Mouse (Mus musculus): ENCODE measurements around the gene Trmt10b. TPM values are rescaled to one million over a fixed set of nuclear protein-coding genes. Genes with fewer than 3 reads are reported as not detected.

Trmt10b gene
- total and polyA plus RNA-seq, 3 experiments, result 9.9 to 19.7 TPM; not detected in 1

Other genes with a start within 250 kb of the Trmt10b start
- 2.0 and 2.2 TPM in 2 replicates for gene Fbxo10, start 212.5 kb upstream of the Trmt10b start, total RNA-seq (2012; rRNA removed)
- 1 to 10 TPM in 1 of 2 experiments, not detected in 1; 6.5 TPM for gene Fbxo10, start 212.5 kb upstream of the Trmt10b start, polyA plus RNA-seq (2012; ENCODE audit: insufficient read depth in 1 of 2, insufficient read length in 2 of 2, low read depth in 1 of 2, low replicate concordance in 2 of 2, missing spikeins in 1 of 2)
- gene Tomm5, start 189.0 kb upstream of the Trmt10b start, total RNA-seq (2012; rRNA removed), result 545 and 639 TPM in 2 replicates
- gene Tomm5, start 189.0 kb upstream of the Trmt10b start, polyA plus RNA-seq (2012; ENCODE audit: insufficient read depth in 1 of 2, insufficient read length in 2 of 2, low read depth in 1 of 2, low replicate concordance in 2 of 2, missing spikeins in 1 of 2), result 100 to 1,000 TPM in 1 of 2 experiments, not detected in 1; 309 TPM
- gene Frmpd1, start 112.3 kb upstream of the Trmt10b start, total RNA-seq (2012; rRNA removed), result 0.16 and 0.23 TPM in 2 replicates
- gene Frmpd1, start 112.3 kb upstream of the Trmt10b start, polyA plus RNA-seq (2012; ENCODE audit: insufficient read depth in 1 of 2, insufficient read length in 2 of 2, low read depth in 1 of 2, low replicate concordance in 2 of 2, missing spikeins in 1 of 2), result under 1 TPM in 1 of 2 experiments, not detected in 1; 0.47 TPM
- 7.6 and 8.1 TPM in 2 replicates for gene Dcaf10, start 45.0 kb downstream of the Trmt10b start, total RNA-seq (2012; rRNA removed)
- 10 to 100 TPM in 1 of 2 experiments, not detected in 1; 10.7 TPM for gene Dcaf10, start 45.0 kb downstream of the Trmt10b start, polyA plus RNA-seq (2012; ENCODE audit: insufficient read depth in 1 of 2, insufficient read length in 2 of 2, low read depth in 1 of 2, low replicate concordance in 2 of 2, missing spikeins in 1 of 2)
- gene Exosc3, start 45.6 kb downstream of the Trmt10b start, total RNA-seq (2012; rRNA removed), result 174 and 184 TPM in 2 replicates
- gene Exosc3, start 45.6 kb downstream of the Trmt10b start, polyA plus RNA-seq (2012; ENCODE audit: insufficient read depth in 1 of 2, insufficient read length in 2 of 2, low read depth in 1 of 2, low replicate concordance in 2 of 2, missing spikeins in 1 of 2), result 100 to 1,000 TPM in 1 of 2 experiments, not detected in 1; 166 TPM
- gene Slc25a51, start 111.6 kb downstream of the Trmt10b start, total RNA-seq (2012; rRNA removed), result 43.8 and 47.6 TPM in 2 replicates
- gene Slc25a51, start 111.6 kb downstream of the Trmt10b start, polyA plus RNA-seq (2012; ENCODE audit: insufficient read depth in 1 of 2, insufficient read length in 2 of 2, low read depth in 1 of 2, low replicate concordance in 2 of 2, missing spikeins in 1 of 2), result 100 to 1,000 TPM in 1 of 2 experiments, 10 to 100 TPM in 1; 47.5 to 395 TPM
- gene Shb, start 235.3 kb downstream of the Trmt10b start, total RNA-seq (2012; rRNA removed), result 4.7 and 5.2 TPM in 2 replicates
- 10 to 100 TPM in 1 of 2 experiments, not detected in 1; 13.9 TPM for gene Shb, start 235.3 kb downstream of the Trmt10b start, polyA plus RNA-seq (2012; ENCODE audit: insufficient read depth in 1 of 2, insufficient read length in 2 of 2, low read depth in 1 of 2, low replicate concordance in 2 of 2, missing spikeins in 1 of 2)

Measured in MEL (cell line).